Mouse (Mus musculus) forebrain, embryonic 16.5 days (tissue): ENCODE results near the gene Kcnk7. TPM values are rescaled to one million over a fixed set of nuclear protein-coding genes. Genes with fewer than 3 reads are reported as not detected.

Experiments
- ATAC-seq: fragments of 200-750 bp; cut with Nextera tagmentation; 2 replicates; pipeline ENCODE4 v1.8.0; 2017; ENCODE audit warnings: mild to moderate bottlenecking, moderate library complexity
- H3K27ac ChIP-seq: fragments of 300-500 bp; sonication (generic); 2 replicates; pipeline ENCODE4 v1.5.1; 2014; ENCODE audit warnings: low read length, control low read depth
- H3K27me3 ChIP-seq: fragments of 300-500 bp; sonication (generic); replicated peaks from 2 replicates; pipeline ENCODE4 v1.6.1; 2014; ENCODE audit warnings: low read length; ENCODE audit not compliant: control insufficient read depth, insufficient read depth
- H3K36me3 ChIP-seq: fragments of 300-500 bp; sonication (generic); 2 replicates; pipeline ENCODE4 v1.6.1; 2014; ENCODE audit not compliant: control insufficient read depth, insufficient read depth
- H3K4me1 ChIP-seq: fragments of 300-500 bp; sonication (generic); replicated peaks from 2 replicates; pipeline ENCODE4 v1.6.1; 2014; ENCODE audit warnings: low read length; ENCODE audit not compliant: control insufficient read depth, insufficient read depth
- H3K4me2 ChIP-seq: fragments of 300-500 bp; sonication (generic); 2 replicates; pipeline ENCODE4 v1.6.1; 2014; ENCODE audit warnings: mild to moderate bottlenecking, low read length, control low read depth
- H3K4me3 ChIP-seq: fragments of 300-500 bp; sonication (generic); replicated peaks from 2 replicates; pipeline ENCODE4 v1.5.1; 2014; ENCODE audit warnings: mild to moderate bottlenecking, low read length, control low read depth
- H3K9ac ChIP-seq: fragments of 300-500 bp; sonication (generic); replicated peaks from 2 replicates; pipeline ENCODE4 v1.6.1; 2014; ENCODE audit warnings: low read depth, low read length, control low read depth
- H3K9me3 ChIP-seq: fragments of 300-500 bp; sonication (generic); 2 replicates; pipeline ENCODE4 v1.6.1; 2016; ENCODE audit warnings: low read length; ENCODE audit not compliant: control insufficient read depth
- WGBS: fragments of 180-500 bp; shearing (Covaris S2); extraction: QIAGEN DNeasy Blood & Tissue Kit; methylation state at CpG from one replicate; pipeline ENCODE4 v1.1.7; 2014; 5-methylcytosine and 5-hydroxymethylcytosine counted together
- polyA plus RNA-seq: library from polyadenylated mRNA; unstranded; fragments of >200 nt; fragmentation: Nextera tagmentation; extraction: Ambion mirVana; gene quantifications from 2 replicates; pipeline ENCODE4 v1.2.1, GENCODE M21; 2015

Gene Kcnk7
- polyA plus RNA-seq, 1 experiment from 2014 or later: 0.48 TPM

- Histone ChIP-seq H3K27me3 (no peaks in the 10 kb centered on the region), H3K4me2 (no peak overlapping the region), H3K4me1 (peaks cover 22% of the 10 kb centered on the region), H3K27ac (no peak overlapping the region), H3K36me3 (peaks cover 27% of the 10 kb centered on the region), H3K4me3 (no peak overlapping the region), H3K9ac (no peak overlapping the region; the same call in 1 of the 2 replicates), H3K9me3 (no peaks in the 10 kb centered on the region)
- WGBS: 60% methylated on average over 10 of the region's 10 CpGs
- no peak for ATAC-seq
Measured at GRCm38 (mm10) chr19:5716955-5717354, 12.8 kb downstream of the Kcnk7 start.

- Histone ChIP-seq H3K4me1 (peaks cover 28% of the 10 kb centered on the region), H3K27me3 (no peaks in the 10 kb centered on the region), H3K36me3 (peaks cover 30% of the 10 kb centered on the region), H3K27ac (no peak overlapping the region), H3K9me3 (no peaks in the 10 kb centered on the region), H3K9ac (no peak overlapping the region), H3K4me2 (no peak overlapping the region), H3K4me3 (no peak overlapping the region)
- ATAC-seq: no peak
- 94% methylated on average over 6 of the region's 6 CpGs for WGBS
Measured at GRCm38 (mm10) chr19:5721233-5721632, 17.1 kb downstream of the Kcnk7 start.

GRCm38 (mm10) chr19:5722848-5723425 is 18.8 kb downstream of the Kcnk7 start:
- Histone ChIP-seq H3K4me1 (peaks cover 32% of the 10 kb centered on the region), H3K4me3 (no peak overlapping the region), H3K4me2 (no peak overlapping the region), H3K36me3 (peaks cover 30% of the 10 kb centered on the region), H3K27ac (no peak overlapping the region), H3K9ac (no peak overlapping the region), H3K9me3 (no peaks in the 10 kb centered on the region), H3K27me3 (no peaks in the 10 kb centered on the region)
- 89% methylated on average over 7 of the region's 7 CpGs for WGBS
- ATAC-seq: no peak

- WGBS: 67% methylated on average over 4 of the region's 4 CpGs
- no peak for ATAC-seq
- no peak overlapping the region for H3K4me3 ChIP-seq
- peaks cover 39% of the 10 kb centered on the region for H3K4me1 ChIP-seq
- H3K9ac ChIP-seq: no peak overlapping the region
- no peak overlapping the region for H3K27ac ChIP-seq
- peaks cover 27% of the 10 kb centered on the region for H3K36me3 ChIP-seq
- H3K27me3 ChIP-seq: no peaks in the 10 kb centered on the region
- no peak overlapping the region for H3K4me2 ChIP-seq
- H3K9me3 ChIP-seq: no peaks in the 10 kb centered on the region
Measured at GRCm38 (mm10) chr19:5723934-5724548, 19.9 kb downstream of the Kcnk7 start.

- no peaks in the 10 kb centered on the region for H3K9me3 ChIP-seq
- WGBS: 83% methylated on average over 7 of the region's 7 CpGs
- no peak overlapping the region for H3K4me3 ChIP-seq
- H3K4me1 ChIP-seq: peaks cover 39% of the 10 kb centered on the region
- H3K36me3 ChIP-seq: peaks cover 26% of the 10 kb centered on the region
- no peak overlapping the region for H3K9ac ChIP-seq
- H3K27ac ChIP-seq: no peak overlapping the region
- no peak for ATAC-seq
- no peaks in the 10 kb centered on the region for H3K27me3 ChIP-seq
- H3K4me2 ChIP-seq: no peak overlapping the region
Measured at GRCm38 (mm10) chr19:5724549-5724941, 20.4 kb downstream of the Kcnk7 start.

- ATAC-seq: no peak
- H3K9me3 ChIP-seq: no peaks in the 10 kb centered on the region
- peak overlapping the region; percentile 100 for H3K4me2 ChIP-seq
- no peaks in the 10 kb centered on the region for H3K27me3 ChIP-seq
- no peak overlapping the region for H3K9ac ChIP-seq
- WGBS: 83% methylated on average over 12 of the region's 12 CpGs
- H3K27ac ChIP-seq: no peak overlapping the region
- H3K4me1 ChIP-seq: peaks cover 46% of the 10 kb centered on the region
- no peak overlapping the region for H3K4me3 ChIP-seq
- H3K36me3 ChIP-seq: peaks cover 19% of the 10 kb centered on the region
Measured at GRCm38 (mm10) chr19:5725029-5725707, 21.0 kb downstream of the Kcnk7 start.

GRCm38 (mm10) chr19:5725767-5726515 is 21.8 kb downstream of the Kcnk7 start, which contains the start of gene Ehbp1l1:
Ehbp1l1 (minus strand) TSS chr19:5726317.
- no peak for ATAC-seq
- Histone ChIP-seq H3K4me1 (peaks cover 53% of the 10 kb centered on the region), H3K9me3 (no peaks in the 10 kb centered on the region), H3K27ac (no peak within 1 kb of the TSS), H3K36me3 (peaks cover 12% of the 10 kb centered on the region), H3K27me3 (no peaks in the 10 kb centered on the region), H3K9ac (peak within 1 kb of the TSS; percentile 62), H3K4me3 (peak within 1 kb of the TSS; percentile 86), H3K4me2 (peak within 1 kb of the TSS; percentile 100)
- 13% methylated on average over 49 of the region's 49 CpGs for WGBS

GRCm38 (mm10) chr19:5726961-5727578 is 22.9 kb downstream of the Kcnk7 start:
- no peaks in the 10 kb centered on the region for H3K27me3 ChIP-seq
- peak overlapping the region; percentile 100 for H3K4me2 ChIP-seq
- 78% methylated on average over 15 of the region's 15 CpGs for WGBS
- no peaks in the 10 kb centered on the region for H3K9me3 ChIP-seq
- peaks cover 5% of the 10 kb centered on the region for H3K36me3 ChIP-seq
- peak overlapping the region; percentile 86 for H3K4me3 ChIP-seq
- ATAC-seq: no peak
- peak overlapping the region; percentile 62 for H3K9ac ChIP-seq
- no peak overlapping the region for H3K27ac ChIP-seq
- peaks cover 60% of the 10 kb centered on the region for H3K4me1 ChIP-seq
